Mouse (Mus musculus): ENCODE measurements at regions not wholly inside any gene's neighbourhood (a gene's known extent, or its start where the extent isn't known, plus 50 kb on each side); places are given as distances from the start of the nearest gene placed in this dataset.

DNA sequence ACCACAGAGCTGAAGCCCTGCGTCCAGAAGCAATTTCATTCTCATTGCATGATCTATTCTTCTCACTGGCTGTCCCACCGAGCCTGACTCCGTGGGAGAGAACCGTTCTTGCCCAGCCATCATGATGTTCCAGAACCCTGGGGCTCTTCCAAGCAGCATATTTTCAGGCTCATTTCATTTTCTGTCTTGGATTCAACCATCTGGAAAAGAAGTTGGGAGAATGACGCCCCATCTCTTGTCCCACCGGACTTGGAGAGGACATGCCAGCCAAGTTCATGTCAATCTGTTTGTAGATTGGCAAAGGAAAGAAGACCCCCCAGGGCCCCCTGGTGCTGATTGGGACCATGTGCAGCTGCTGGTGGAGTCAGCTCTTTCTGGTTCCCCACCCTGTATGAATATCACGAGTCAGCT is 1400.5 kb upstream of the Lrrc6 start:
- no peak for DNase-seq

DNA sequence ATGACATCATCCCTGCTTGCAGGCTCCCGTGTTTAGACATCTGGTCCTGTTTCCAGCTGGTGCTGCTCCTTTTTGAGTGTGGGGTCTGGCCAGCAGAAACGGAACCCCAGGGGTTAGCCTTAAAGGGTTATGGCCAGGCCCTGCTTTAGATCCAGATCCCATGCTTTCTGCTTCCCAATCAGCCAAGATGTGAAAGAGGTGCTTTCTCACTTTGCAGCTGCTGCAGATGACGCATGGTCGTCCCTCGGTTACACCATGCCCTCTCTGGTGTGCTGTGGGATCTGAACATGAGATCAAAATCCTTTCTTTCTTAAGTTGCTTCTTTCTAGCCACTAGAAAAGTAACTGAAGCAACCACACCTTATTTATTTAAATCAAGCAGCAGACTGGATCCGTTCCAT is 1399.1 kb upstream of the Lrrc6 start:
- DNase-seq: no peak

DNA sequence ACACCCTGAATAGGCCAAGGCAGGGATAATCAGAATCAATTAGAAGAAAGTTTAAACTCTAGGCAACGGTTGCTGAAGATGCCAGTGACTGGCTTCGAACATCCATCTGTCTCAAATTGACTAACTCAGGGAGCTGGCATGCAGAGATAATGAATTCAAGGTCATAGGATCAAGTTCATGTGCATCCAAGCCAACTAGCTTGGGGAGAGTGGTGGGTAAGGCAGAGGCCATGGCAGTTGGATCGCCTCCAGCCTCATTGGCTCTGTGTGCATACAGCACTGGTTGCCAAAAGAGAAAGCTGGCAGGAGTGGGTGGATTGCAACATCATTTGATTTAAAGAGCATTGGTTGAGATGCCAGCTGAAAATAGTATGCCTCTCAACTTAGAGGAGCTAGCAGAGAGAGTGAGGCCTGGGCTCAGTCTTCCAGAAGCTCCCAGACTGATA is 1398.3 kb upstream of the Lrrc6 start:
- peak; percentile 88 for DNase-seq

DNA sequence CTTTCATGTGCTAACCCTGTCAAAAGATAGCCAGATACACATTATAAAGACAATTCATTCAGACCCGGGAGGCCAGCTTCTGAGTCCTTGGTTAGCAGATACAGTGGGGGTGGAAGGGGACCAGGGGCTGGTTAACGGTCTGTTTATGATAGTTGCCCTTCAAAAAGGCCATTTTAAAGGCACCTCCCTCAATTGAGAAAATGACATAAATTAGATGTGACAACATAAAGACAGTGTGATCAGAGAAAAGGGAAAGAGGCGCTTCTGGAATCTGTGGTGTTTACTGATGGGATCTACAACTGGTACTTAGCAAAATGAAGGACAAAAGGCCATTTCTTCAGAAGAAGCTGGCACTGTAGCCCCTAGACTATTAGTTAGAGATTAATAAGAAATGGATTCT is 1391.4 kb upstream of the Lrrc6 start:
- DNase-seq: no peak

DNA sequence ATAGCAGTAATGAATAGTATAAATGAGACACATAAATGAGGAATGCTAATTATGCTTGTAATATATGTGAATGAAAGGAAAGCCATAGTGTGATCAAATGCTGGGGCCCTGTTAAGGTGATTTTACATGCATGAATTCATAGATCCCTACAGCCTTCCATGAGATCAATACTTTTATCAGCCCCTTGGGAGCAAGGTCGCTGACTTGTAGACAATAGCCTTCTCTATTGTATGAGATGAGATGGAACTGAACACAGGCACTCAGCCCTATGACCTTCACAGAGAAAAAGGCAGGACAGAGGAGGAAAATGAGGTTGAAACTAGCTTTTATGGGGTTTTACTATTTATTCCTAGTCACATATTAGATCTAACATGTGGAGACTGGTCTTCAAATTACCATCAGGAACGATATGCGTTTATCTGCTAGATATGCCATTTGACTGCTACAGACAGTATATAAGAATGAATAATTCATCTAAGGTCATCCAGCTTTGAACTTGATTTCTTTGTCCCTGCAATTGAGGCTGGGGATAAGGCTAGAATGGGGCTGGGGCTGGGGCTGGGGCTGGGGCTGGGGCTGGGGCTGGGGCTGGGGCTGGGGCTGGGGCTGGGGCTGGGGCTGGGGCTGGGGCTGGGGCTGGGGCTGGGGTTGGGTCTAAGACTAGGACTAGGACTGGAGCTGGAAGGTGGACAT is 1390.0 kb upstream of the Lrrc6 start:
- no peak for DNase-seq

DNA sequence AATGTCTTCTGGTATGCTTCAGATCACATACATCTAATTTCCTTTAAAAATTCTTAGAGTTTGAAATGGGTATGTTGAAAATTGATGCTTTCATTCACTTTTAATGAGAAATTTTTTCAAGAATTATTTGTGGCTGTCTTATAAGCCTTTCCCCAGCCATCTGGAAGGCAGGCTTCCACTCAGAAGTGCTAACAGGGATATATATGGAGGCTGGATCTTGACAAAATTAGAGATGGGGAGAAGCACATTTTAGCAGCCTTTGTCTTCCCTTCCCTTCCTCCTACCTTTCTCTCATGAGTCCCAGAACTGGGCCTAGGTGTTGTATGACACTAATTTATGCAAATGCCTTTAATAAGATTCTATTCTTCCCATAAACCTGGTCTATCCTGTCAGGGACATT is 1387.8 kb upstream of the Lrrc6 start:
- DNase-seq: no peak

DNA sequence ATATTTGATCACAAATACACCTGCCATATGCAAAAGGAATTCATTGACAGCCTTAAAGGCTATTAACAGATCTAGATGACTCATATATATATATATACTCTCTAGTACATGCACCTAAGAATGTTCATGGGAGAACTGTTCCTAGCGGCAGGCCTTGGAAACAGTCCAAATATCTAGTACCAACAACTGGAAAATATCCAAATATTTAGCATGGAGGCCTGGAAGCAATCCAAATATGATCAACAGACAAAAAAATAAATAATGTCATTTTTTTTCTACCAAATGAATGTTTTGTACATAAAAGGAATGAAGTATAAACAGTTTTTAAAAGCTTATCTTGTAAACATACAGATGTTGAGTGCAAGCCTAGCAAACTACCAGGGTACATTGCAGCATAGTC is 1354.6 kb upstream of the Lrrc6 start:
- DNase-seq: no peak

DNA sequence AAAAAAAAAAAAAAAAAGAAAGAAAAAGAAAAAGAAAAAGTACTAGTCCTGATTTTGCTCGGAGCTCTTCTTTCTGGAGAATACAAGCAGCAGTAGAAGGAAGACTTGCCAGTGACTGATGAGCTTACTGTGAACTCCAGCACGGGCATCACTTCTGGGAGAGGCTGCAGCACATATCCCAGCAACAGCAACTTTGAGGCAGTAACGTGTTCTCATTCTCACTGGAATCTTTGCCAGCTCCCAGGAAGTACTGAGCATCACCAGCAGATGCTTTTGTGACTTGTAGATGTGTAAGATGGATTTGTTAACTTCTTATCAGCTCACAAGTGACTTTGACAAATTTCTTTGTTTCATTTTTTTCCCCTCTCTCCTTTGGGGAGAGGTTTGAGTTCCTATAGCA is 1349.4 kb upstream of the Lrrc6 start:
- DNase-seq: no peak

DNA sequence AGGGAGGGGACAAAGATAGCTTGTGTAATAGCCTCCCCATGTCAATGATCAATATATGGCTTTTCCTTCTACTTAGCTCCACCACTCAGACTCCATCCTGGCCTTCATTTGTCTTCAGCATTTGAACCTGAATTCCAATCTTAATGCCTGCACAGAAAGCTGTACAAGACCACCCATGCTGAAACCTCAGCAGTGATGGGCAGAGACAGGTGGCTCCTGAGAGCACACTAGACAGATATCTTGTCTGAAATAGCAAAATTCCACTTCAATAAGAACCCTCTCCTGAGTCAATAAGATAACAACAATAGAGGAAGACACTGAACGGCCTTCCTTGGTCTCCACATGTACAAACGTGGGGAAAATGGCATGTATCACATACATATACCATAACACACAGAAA is 1345.0 kb upstream of the Lrrc6 start:
- no peak for DNase-seq

DNA sequence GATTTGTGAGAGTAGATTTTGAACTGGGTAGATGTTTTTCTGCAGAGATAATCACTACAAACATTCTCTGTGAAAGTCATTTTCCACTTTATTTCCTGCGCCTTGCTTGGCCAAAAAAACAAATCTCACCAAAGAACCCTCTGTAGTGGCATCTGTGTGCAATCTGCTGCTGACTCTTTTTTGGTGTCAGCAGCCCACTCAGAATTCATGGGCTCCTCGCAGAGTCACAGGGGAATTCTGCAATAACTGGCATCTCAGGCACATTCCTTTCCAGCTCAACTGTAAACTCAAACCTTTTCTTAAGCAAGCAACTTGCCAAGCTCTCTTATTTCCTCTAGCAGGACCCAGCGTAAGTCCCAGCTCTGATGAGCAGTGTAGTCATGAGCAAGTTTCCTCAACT is 1340.0 kb upstream of the Lrrc6 start:
- DNase-seq: no peak

DNA sequence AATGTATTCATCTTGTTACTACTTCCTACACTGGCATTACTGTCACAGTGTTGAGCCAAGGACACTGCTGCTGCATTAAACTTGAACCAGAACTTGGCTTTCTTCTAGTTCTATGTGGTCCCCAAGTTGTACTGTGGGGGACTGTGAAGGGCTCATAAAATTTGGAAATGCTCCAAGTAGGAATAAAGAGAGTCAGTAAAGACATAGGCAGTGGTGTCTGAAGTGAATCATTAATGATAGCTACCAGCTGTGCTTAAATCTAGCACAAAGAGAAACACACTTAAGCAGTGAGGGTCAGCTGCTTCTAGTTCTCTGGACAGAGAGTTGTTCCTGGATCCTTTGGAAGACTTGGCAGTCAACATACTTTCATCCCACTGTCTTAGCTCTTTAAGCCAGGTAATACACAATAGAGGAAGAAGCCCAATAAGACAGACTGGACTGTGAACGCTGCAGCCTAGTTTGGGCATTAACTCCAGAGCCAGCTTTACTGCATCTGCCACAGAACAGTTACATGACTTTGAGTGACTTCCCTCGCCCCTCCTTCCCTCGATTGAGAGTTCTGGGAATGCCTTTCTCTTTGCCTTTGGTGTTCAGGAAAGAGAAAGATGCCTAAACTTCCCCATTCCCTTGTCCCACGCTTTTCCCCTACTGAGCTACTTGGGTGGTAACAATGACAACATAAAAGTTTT is 1325.2 kb upstream of the Lrrc6 start:
- DNase-seq: no peak

DNA sequence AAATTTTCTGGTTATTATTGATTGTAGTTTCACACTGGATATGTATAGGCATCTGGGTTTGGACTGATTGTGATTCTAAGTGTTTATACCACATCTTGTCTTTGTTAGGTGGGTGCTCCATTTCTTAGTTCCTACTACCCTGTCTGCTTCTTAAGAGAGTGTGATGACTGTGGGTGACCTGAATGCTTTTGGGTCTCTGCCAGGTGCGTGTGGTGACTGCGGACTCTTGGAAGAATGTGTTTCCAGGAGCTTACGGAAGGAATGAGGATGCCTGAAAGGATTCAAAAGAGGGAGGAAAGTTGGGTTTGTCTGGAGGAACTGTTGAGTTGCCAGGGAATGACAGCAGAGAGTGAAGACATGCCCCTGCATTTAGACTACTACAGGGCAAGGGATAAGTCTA is 1322.5 kb upstream of the Lrrc6 start:
- no peak for DNase-seq

DNA sequence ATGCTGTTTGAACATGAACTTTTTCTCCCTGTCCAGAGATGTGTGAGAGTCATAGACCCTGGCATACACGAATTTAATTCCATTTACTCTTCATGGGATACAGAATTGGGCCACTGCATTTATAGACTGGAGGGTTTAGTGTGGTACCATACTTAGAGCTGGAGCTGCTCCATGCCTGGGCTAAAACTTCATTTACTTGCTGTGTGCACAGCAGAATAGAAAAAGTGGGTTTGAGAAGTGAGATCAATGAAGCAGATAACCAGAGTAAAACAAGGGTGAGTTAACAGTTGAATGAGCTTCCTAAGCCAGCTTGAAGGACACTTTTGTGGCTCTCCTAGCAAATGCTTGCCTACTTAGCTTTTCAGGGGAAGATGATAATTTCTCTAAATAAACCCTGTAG is 1299.2 kb upstream of the Lrrc6 start:
- DNase-seq: no peak

DNA sequence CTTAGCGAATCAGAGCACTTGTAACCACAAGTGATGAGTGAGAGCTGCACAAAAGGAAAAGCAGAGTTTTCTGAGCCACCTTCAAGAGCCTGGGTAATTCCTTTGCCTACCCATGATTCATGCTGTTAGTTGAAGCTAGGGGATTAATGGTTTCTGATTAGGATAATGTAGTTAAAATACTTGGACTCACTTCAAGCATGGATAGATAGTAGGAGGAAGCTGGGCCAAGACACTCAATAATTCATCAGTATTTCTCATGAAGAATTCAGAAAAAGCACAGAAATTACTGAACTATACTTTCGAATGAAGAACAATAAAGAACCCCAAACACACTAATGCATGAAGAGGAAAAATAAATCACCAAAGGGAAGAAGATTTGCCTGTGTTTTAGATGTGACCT is 1294.9 kb upstream of the Lrrc6 start:
- DNase-seq: no peak

DNA sequence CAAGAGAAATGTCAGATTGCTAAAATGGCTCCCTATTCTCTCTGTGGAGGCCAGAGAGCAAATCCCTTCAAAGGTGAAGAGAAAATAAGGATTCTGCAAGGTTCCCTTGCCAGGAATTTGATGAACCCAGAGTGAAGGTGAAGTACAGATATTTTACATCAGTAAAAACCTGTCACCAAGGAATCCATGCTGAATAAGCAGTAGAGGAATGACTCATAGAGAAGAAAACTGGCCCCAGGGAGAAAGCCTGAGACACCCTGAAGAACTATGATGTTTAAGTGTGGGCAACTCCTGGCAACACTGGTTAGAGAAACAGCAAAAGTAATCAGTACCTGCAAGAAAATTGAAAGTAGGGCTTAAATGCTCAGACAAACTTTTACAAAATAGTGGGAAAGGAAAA is 1292.1 kb upstream of the Lrrc6 start:
- no peak for DNase-seq

DNA sequence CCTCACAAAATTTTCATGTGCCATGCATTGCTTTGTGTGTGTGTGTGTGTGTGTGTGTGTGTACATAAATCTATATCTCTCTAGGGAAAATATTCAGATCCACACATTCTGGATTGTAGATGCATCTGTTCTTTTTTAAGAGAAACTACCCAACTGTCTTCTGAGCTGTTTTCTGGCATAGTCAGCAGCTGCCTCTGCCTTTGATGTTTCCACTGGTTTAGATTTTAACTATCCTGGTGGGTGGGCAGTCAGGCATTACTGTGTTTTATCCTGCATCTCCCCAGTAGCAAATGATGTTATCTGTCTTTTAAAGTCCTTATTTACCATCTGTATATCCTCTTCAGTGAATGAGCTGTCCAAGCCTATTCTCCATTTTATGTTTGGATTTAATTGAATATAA is 1287.9 kb upstream of the Lrrc6 start:
- DNase-seq: no peak

DNA sequence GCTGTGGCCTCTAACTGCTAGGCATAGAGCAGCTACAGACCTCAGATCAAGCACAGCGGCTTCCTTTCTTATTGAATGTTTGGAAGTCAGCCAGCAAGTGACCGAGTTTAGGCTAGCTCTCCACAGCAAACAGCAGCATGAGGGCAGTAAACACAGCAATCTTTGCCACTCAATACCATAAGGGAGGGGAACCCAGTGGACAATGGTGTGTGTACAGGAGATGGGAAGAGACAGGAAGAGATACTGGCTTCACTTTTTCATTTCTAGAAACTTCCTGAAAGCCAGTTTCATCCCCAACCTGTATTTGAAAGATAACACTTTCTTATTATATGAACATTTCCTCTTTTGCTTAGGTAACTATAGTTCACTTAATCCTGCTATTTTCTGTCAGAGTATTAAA is 1284.9 kb upstream of the Lrrc6 start:
- DNase-seq: no peak

DNA sequence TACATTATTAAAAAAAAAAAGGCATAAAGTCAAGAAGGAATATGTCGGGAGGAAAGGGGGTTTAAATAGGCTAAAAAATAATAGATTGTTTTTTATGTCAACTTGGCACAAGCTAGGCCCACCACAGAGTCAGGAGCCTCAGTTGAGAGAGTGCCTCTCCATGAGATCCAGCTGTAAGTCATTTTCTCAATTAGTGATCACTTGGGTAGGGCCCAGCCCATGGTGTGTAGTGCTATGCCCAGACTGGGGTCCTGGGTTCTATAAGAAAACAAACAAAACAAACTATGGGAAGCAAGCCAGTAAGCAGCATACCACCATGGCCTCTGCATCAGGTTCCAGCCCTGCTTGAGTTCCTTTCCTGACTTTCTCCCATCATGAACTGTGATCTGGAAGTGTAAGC is 1283.0 kb upstream of the Lrrc6 start:
- DNase-seq: no peak

DNA sequence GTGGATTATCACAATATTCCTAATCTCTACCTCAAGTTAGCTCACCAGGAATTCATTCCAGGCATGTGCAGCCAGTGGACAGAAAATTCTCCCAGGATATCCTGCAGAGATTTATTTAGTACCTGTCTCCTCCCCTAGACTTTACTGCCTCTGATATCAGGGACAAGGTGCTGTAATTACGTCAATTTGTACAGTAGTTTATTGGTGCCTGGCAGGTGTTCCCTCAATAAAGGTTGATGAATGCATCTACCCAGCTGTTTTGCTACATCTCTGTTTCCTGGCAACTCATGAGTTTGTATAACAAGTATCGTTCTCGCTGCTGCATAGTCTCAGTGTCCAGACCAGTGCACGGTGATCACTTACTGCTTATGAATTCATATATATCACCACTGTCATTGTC is 1281.8 kb upstream of the Lrrc6 start:
- no peak for DNase-seq

DNA sequence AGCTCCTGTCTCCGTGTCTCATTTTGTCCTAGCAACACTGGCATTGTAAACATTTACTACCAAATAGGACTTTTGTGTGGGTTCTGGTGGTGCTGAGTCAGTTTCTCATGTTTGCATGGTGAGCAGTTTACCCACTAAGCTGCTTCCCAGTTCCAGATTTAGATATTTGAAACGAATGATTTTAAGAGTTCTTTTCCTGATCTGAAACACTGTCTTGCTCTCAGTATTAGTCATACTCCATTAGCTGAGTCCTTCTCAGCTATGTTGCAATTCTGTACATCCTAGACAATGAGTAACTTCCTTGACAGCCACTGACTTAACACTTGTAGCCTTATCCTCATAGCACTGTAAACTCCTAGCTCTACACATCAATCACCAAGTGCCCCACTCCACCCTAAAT is 1280.1 kb upstream of the Lrrc6 start:
- DNase-seq: no peak

DNA sequence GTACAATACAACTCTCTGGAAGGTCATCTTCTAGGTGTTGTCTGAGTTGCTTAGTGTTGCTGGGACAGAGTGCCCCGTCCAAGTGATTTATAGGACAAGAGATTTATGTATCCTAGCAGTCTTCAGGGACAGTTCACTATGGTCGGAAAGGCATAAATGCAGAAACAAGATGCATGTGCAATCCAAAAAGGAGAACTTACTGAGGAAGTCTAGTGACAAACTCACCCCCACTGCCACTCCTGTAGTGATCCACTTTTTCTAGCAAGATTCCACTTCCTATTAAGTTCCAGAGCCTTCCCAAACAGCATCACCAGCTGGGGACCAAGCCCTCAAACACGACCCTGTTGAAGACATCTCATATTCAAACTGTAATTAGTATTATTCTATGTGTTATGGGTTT is 1266.9 kb upstream of the Lrrc6 start:
- DNase-seq: no peak

DNA sequence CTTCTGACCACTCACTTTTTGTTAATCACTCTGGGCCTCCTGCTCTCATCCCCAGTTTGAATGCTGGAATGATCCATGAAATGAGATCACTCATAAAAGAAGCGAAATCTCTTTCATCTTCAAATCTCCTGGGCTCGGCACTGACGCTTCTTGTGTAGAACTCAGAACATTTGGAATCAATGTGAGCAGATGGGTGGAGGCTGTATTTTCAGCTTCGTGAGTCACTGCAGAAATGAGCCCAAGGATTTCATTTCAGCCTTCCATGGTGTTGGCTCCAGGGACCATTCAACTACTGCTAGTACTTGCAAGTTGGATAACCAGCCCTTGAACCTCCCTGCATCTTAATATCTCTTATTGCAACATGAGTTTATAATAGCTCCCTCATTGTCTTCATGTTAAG is 1258.5 kb upstream of the Lrrc6 start:
- no peak for DNase-seq

DNA sequence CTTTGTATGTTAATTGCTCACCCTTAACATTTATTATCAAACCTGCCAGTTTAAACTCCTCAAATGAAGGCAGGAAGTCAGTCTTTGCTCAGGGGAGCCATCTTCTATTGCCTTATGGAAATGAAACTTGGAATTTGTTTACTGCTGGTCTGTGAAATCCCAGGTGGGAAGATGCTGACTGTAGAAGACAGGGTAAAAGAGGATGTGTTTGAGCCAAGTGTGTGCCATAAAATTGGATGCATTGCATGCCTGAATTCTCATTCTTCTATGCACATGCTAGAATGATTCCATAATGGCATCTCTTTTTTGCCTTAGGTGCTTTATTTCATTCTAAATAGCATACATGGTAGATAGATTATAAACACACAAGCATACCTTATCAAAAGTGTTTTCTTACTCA is 1249.9 kb upstream of the Lrrc6 start:
- no peak for DNase-seq

DNA sequence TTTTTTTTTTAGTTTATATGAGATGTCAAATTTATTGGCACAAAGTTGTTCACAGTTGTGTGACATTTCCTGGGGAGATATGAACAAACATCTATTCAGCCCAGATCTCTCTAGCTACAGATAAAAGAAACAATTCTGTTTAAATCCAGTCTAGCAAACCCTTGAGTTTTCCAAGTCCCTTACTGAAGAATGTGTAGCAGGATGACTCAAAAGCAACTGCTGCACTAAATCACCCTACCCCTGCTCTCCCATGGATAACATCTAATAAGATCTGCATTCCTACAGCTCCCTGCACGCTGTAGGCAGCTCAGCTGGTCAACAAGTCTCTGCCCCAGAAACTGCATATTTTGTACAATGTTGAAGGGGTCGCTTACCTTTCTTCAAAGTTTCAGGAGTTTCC is 1242.6 kb upstream of the Lrrc6 start:
- DNase-seq: no peak

DNA sequence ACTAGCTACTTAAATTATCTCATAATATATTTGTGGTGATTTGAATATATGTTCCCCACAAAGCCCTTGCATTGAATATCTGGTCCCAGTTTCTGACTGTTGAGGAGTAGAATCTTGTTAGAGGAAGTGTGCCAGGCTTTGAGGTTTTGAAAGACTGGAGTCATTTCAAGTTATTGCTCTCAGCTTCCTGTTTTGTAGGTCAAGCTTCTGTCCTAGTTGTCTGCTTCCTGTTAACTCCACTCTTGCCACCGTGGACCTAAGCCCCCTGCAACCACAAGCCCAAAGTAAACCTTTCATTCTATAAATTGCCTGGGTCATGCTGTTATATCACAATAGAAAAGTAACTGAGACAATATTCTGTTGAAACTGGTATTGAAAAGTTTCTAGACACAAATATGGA is 1232.3 kb upstream of the Lrrc6 start:
- no peak for DNase-seq
